ENCODE assay signal across 8 mouse cellular contexts in genomic region chr8:121649423-121649822, GRCm38 (mm10). TPM values are rescaled to one million over a fixed set of nuclear protein-coding genes. Genes with fewer than 3 reads are reported as not detected.
DNase-seq lines count a peak whose midpoint lies in the region; ATAC-seq and TF ChIP-seq lines count a peak whose summit lies in the region.

No protein-coding gene starts in this region.

- peak overlapping the region; percentile 98 for H3K4me2 ChIP-seq in lung, embryonic 14.5 days
- H3K4me2 ChIP-seq in forebrain, postnatal 0 days (ENCODE audit: low read depth), result peak overlapping the region; percentile 81

- H3K9me3 ChIP-seq in lung, embryonic 14.5 days (ENCODE audit: low read depth, low read length), result no peaks in the 10 kb centered on the region
- no peaks in the 10 kb centered on the region for H3K9me3 ChIP-seq in forebrain, postnatal 0 days (ENCODE audit: low read length)
- no peaks in the 10 kb centered on the region for H3K9me3 ChIP-seq in limb, embryonic 10.5 days (replicated peaks)

- ATAC-seq in lung, embryonic 14.5 days (ENCODE audit: insufficient read depth), result no peak
- no peak for ATAC-seq in forebrain, postnatal 0 days
- no peak for ATAC-seq in megakaryocyte-erythroid progenitor cell, adult 5-6 weeks (replicated peaks; ENCODE audit: low FRiP score, low TSS enrichment, poor library complexity, severe bottlenecking)

- no peak for DNase-seq in lung, embryonic 14.5 days
- no peak for DNase-seq in lung, postnatal 4 days
- DNase-seq in forebrain, postnatal 0 days, result no peak
- DNase-seq in limb, embryonic 10.5 days (ENCODE audit: low spot score), result no peak
- DNase-seq in gastrocnemius, postnatal 4 days (ENCODE audit: low spot score in 2 of 2), result no peak
- no peak for DNase-seq in MN1 (ENCODE audit: low spot score)

- peaks cover 19% of the 10 kb centered on the region; the same call in 1 of the 2 replicates for H3K36me3 ChIP-seq in lung, embryonic 14.5 days (ENCODE audit: insufficient read depth)
- 0 out of 2 replicates have a peak, but pooled peaks cover 3% of the 10 kb centered on the region for H3K36me3 ChIP-seq in forebrain, postnatal 0 days (ENCODE audit: insufficient read depth)
- peaks cover 26% of the 10 kb centered on the region for H3K36me3 ChIP-seq in limb, embryonic 10.5 days
- H3K36me3 ChIP-seq in small intestine, adult 2 months (ENCODE audit: control insufficient read depth, insufficient read depth, low read length), result no peaks in the 10 kb centered on the region

- peaks cover 27% of the 10 kb centered on the region for H3K4me1 ChIP-seq in lung, embryonic 14.5 days (ENCODE audit: insufficient read depth)
- peaks cover 39% of the 10 kb centered on the region for H3K4me1 ChIP-seq in forebrain, postnatal 0 days (ENCODE audit: insufficient read depth)
- peaks cover 67% of the 10 kb centered on the region for H3K4me1 ChIP-seq in limb, embryonic 10.5 days
- H3K4me1 ChIP-seq in small intestine, adult 2 months (ENCODE audit: control insufficient read depth, insufficient read depth, insufficient read length, low read length), result peaks cover 40% of the 10 kb centered on the region

- no peak overlapping the region for H3K27ac ChIP-seq in lung, embryonic 14.5 days (ENCODE audit: low read depth)
- no peak overlapping the region for H3K27ac ChIP-seq in forebrain, postnatal 0 days (ENCODE audit: low read depth, low read length)
- H3K27ac ChIP-seq in limb, embryonic 10.5 days, result no peak overlapping the region
- H3K27ac ChIP-seq in small intestine, adult 2 months (ENCODE audit: insufficient read depth, low read depth, low read length), result peak overlapping the region; percentile 64

- no peak for TF ChIP-seq CTCF in lung, embryonic 14.5 days (IDR thresholded peaks at IDR 0.05; ENCODE audit: low read depth)
- no peak for TF ChIP-seq CTCF in forebrain, postnatal 0 days (IDR thresholded peaks at IDR 0.05; ENCODE audit: low read depth)
- TF ChIP-seq CTCF in small intestine, adult 2 months (IDR thresholded peaks at IDR 0.05; ENCODE audit: extremely low read depth, insufficient read length, insufficient replicate concordance, low read depth, low read length), result no peak

- no peaks in the 10 kb centered on the region for H3K27me3 ChIP-seq in lung, embryonic 14.5 days (ENCODE audit: insufficient read depth, low read length)
- H3K27me3 ChIP-seq in forebrain, postnatal 0 days (ENCODE audit: insufficient read depth, low read length), result no peaks in the 10 kb centered on the region
- H3K27me3 ChIP-seq in limb, embryonic 10.5 days (ENCODE audit: low read depth, poor library complexity, severe bottlenecking), result no peaks in the 10 kb centered on the region
- no peaks in the 10 kb centered on the region for H3K27me3 ChIP-seq in small intestine, adult 2 months (ENCODE audit: control insufficient read depth, insufficient read depth, low read length)

- H3K4me3 ChIP-seq in lung, embryonic 14.5 days (ENCODE audit: low read depth, low read length), result no peak overlapping the region
- H3K4me3 ChIP-seq in forebrain, postnatal 0 days (ENCODE audit: low read depth, low read length), result peak overlapping the region; percentile 87
- peak overlapping the region; percentile 87; the same call in 1 of the 2 replicates for H3K4me3 ChIP-seq in limb, embryonic 10.5 days
- peak overlapping the region; percentile 46 for H3K4me3 ChIP-seq in small intestine, adult 2 months (ENCODE audit: low read depth, low read length)

- H3K9ac ChIP-seq in lung, embryonic 14.5 days, result no peak overlapping the region
- peak overlapping the region; percentile 86; the same call in 1 of the 2 replicates for H3K9ac ChIP-seq in forebrain, postnatal 0 days

- TF ChIP-seq POLR2A in small intestine, adult 2 months (IDR thresholded peaks at IDR 0.05; ENCODE audit: low read depth, low read length), result no peak

- 62% methylated on average over 5 of the region's 5 CpGs for WGBS in lung, embryonic 14.5 days
- WGBS in forebrain, postnatal 0 days, result 60% methylated on average over 5 of the region's 5 CpGs
- WGBS in limb, embryonic 10.5 days, result 89% methylated on average over 5 of the region's 5 CpGs
- 47% methylated on average over 5 of the region's 5 CpGs for WGBS in small intestine, adult 2 months

RNA-seq across cellular contexts. Expression of gene Zcchc14, which starts 3.3 kb away (rescaled TPM):
- polyA plus RNA-seq in lung, embryonic 14.5 days (2014; fragmentation: Nextera tagmentation; extraction: Ambion mirVana), result 23.0 and 25.0 TPM in 2 replicates
- 69.0 and 85.8 TPM in 2 replicates for total RNA-seq in forebrain, postnatal 0 days (2014; rRNA removed)
- 13.9 and 17.4 TPM in 2 replicates for polyA plus RNA-seq in forebrain, postnatal 0 days (2015; fragmentation: Nextera tagmentation; extraction: Ambion mirVana)
- 13.8 and 15.2 TPM in 2 replicates for polyA plus RNA-seq in limb, embryonic 10.5 days (2016; fragmentation: Nextera tagmentation; extraction: Ambion mirVana)
- 15.3 and 31.3 TPM in 2 replicates for polyA plus RNA-seq in small intestine, adult 2 months (2012; rRNA removed)
- 10 to 100 TPM; 43.9 to 44.6 TPM for total RNA-seq in gastrocnemius, postnatal 4 days (2021)
- not detected in 2 replicates for total RNA-seq in megakaryocyte-erythroid progenitor cell, adult 5-6 weeks (2014; fragmentation: Nextera tagmentation)
- total RNA-seq in megakaryocyte-erythroid progenitor cell, adult 5-6 weeks (2017), result 0.08 TPM in 1 of 2 replicates, not detected in the other

RNA-seq across cellular contexts. Expression of gene Map1lc3b, which starts 59.3 kb away (rescaled TPM):
- 198 and 202 TPM in 2 replicates for polyA plus RNA-seq in lung, embryonic 14.5 days (2014; fragmentation: Nextera tagmentation; extraction: Ambion mirVana)
- 262 and 284 TPM in 2 replicates for total RNA-seq in forebrain, postnatal 0 days (2014; rRNA removed)
- 386 and 390 TPM in 2 replicates for polyA plus RNA-seq in forebrain, postnatal 0 days (2015; fragmentation: Nextera tagmentation; extraction: Ambion mirVana)
- polyA plus RNA-seq in limb, embryonic 10.5 days (2016; fragmentation: Nextera tagmentation; extraction: Ambion mirVana), result 179 and 189 TPM in 2 replicates
- 50.7 and 82.2 TPM in 2 replicates for polyA plus RNA-seq in small intestine, adult 2 months (2012; rRNA removed)
- total RNA-seq in gastrocnemius, postnatal 4 days (2021), result 100 to 1,000 TPM; 104 to 105 TPM
- 59.8 and 72.6 TPM in 2 replicates for total RNA-seq in megakaryocyte-erythroid progenitor cell, adult 5-6 weeks (2014; fragmentation: Nextera tagmentation)
- 49.2 and 80.3 TPM in 2 replicates for total RNA-seq in megakaryocyte-erythroid progenitor cell, adult 5-6 weeks (2017)
